Mouse (Mus musculus) regulatory T cell (primary cell): ENCODE results near the gene Cacnb2.

Experiments used
- in situ Hi-C: fragments of 300-600 bp; cut with MboI, MseI; formaldehyde crosslinking; loops from one replicate; pipeline ENCODE4 v1.15.1; 2025; ENCODE audit warnings: high pct_unique_total_duplicates

Cacnb2 gene

GRCm38 (mm10) chr2:14862981-14863380 is 260.1 kb downstream of the Cacnb2 start:
- in situ Hi-C loops: no loop called here

GRCm38 (mm10) chr2:14873116-14873515 is 270.2 kb downstream of the Cacnb2 start:
- in situ Hi-C loops: no loop called here

- in situ Hi-C loops: no loop called here
Measured at GRCm38 (mm10) chr2:14873701-14874181, 270.9 kb downstream of the Cacnb2 start.

- in situ Hi-C loops: no loop called here
Measured at GRCm38 (mm10) chr2:14874281-14875037, 271.6 kb downstream of the Cacnb2 start.

GRCm38 (mm10) chr2:14875121-14875520 is 272.2 kb downstream of the Cacnb2 start:
- in situ Hi-C loops: no loop called here

- in situ Hi-C loops: no loop called here
Measured at GRCm38 (mm10) chr2:14875616-14876015, 272.7 kb downstream of the Cacnb2 start.

- in situ Hi-C loops: no loop called here
Measured at GRCm38 (mm10) chr2:14878953-14879352, 276.1 kb downstream of the Cacnb2 start.

GRCm38 (mm10) chr2:14883460-14883859 is 280.6 kb downstream of the Cacnb2 start:
- in situ Hi-C loops: no loop called here

- in situ Hi-C loops: no loop called here
Measured at GRCm38 (mm10) chr2:14888406-14889195, 285.7 kb downstream of the Cacnb2 start.

GRCm38 (mm10) chr2:14903837-14904236 is 300.9 kb downstream of the Cacnb2 start:
- in situ Hi-C loops: no loop called here

- in situ Hi-C loops: no loop called here
Measured at GRCm38 (mm10) chr2:14904865-14905264, 302.0 kb downstream of the Cacnb2 start.

GRCm38 (mm10) chr2:14907124-14907925 is 304.4 kb downstream of the Cacnb2 start:
- in situ Hi-C loops: no loop called here

GRCm38 (mm10) chr2:14917585-14918247 is 314.8 kb downstream of the Cacnb2 start:
- in situ Hi-C loops: no loop called here

- in situ Hi-C loops: no loop called here
Measured at GRCm38 (mm10) chr2:14929866-14930265, 327.0 kb downstream of the Cacnb2 start.

GRCm38 (mm10) chr2:14931968-14932367 is 329.1 kb downstream of the Cacnb2 start:
- in situ Hi-C loops: no loop called here

- in situ Hi-C loops: no loop called here
Measured at GRCm38 (mm10) chr2:14936492-14936891, 333.6 kb downstream of the Cacnb2 start.

GRCm38 (mm10) chr2:14942261-14942660 is 339.4 kb downstream of the Cacnb2 start:
- in situ Hi-C loops: no loop called here

GRCm38 (mm10) chr2:14943691-14944357 is 340.9 kb downstream of the Cacnb2 start:
- in situ Hi-C loops: no loop called here

- in situ Hi-C loops: no loop called here
Measured at GRCm38 (mm10) chr2:14953090-14953489, 350.2 kb downstream of the Cacnb2 start.

GRCm38 (mm10) chr2:14960963-14961488 is 358.1 kb downstream of the Cacnb2 start:
- in situ Hi-C loops: no loop called here

- in situ Hi-C loops: no loop called here
Measured at GRCm38 (mm10) chr2:14961493-14961892, 358.6 kb downstream of the Cacnb2 start.
